Mouse (Mus musculus) forebrain, embryonic 11.5 days (tissue): ENCODE measurements at regions not wholly inside any gene's neighbourhood (a gene's known extent, or its start where the extent isn't known, plus 50 kb on each side); places are given as distances from the start of the nearest gene placed in this dataset.

ENCODE experiments used
- ATAC-seq: fragments of 200-750 bp; cut with Nextera tagmentation; replicated peaks from 2 replicates; pipeline ENCODE4 v1.8.0; 2017; ENCODE audit warnings: moderate TSS enrichment; ENCODE audit not compliant: low FRiP score
- DNase-seq: peaks from one replicate; pipeline ENCODE4 v3.0.0-alpha.2; 2017; ENCODE audit warnings: low spot score
- H3K27ac ChIP-seq: fragments of 300-500 bp; sonication (generic); 2 replicates; pipeline ENCODE4 v1.5.1; 2014; ENCODE audit warnings: low read depth, low read length
- H3K27me3 ChIP-seq: fragments of 300-500 bp; sonication (generic); 2 replicates; pipeline ENCODE4 v1.6.1; 2014; ENCODE audit warnings: mild to moderate bottlenecking, low read length, mixed read lengths; ENCODE audit not compliant: control insufficient read depth, insufficient read depth
- H3K36me3 ChIP-seq: fragments of 300-500 bp; sonication (generic); 2 replicates; pipeline ENCODE4 v1.6.1; 2014; ENCODE audit warnings: mild to moderate bottlenecking, low read length, moderate library complexity, mixed read lengths; ENCODE audit not compliant: control insufficient read depth, insufficient read depth
- H3K4me1 ChIP-seq: fragments of 300-500 bp; sonication (generic); replicated peaks from 2 replicates; pipeline ENCODE4 v1.6.1; 2014; ENCODE audit warnings: low read length, mixed read lengths; ENCODE audit not compliant: control insufficient read depth, insufficient read depth
- H3K4me2 ChIP-seq: fragments of 300-500 bp; sonication (generic); 2 replicates; pipeline ENCODE4 v1.6.1; 2014; ENCODE audit warnings: low read depth, mild to moderate bottlenecking, low read length, moderate library complexity, mixed read lengths; ENCODE audit not compliant: severe bottlenecking
- H3K4me3 ChIP-seq: fragments of 300-500 bp; sonication (generic); 2 replicates; pipeline ENCODE4 v1.5.1; 2014; ENCODE audit warnings: low read depth, low read length
- H3K9ac ChIP-seq: fragments of 300-500 bp; sonication (generic); 2 replicates; pipeline ENCODE4 v1.6.1; 2014; ENCODE audit warnings: low read length
- H3K9me3 ChIP-seq: fragments of 300-500 bp; sonication (generic); 2 replicates; pipeline ENCODE4 v1.6.1; 2016; ENCODE audit warnings: low read length, mixed read lengths; ENCODE audit not compliant: control insufficient read depth
- WGBS: fragments of 180-500 bp; shearing (Covaris S2); extraction: QIAGEN DNeasy Blood & Tissue Kit; methylation state at CpG from one replicate; pipeline ENCODE4 v1.1.7; 2014; 5-methylcytosine and 5-hydroxymethylcytosine counted together

GRCm38 (mm10) chr8:26471811-26472550 lies 352.6 kb downstream of the Gm45692 start:
- Histone ChIP-seq H3K4me1 (peaks cover 5% of the 10 kb centered on the region; the same call in 1 of the 2 replicates), H3K4me2 (no peak overlapping the region), H3K27ac (no peak overlapping the region), H3K4me3 (no peak overlapping the region), H3K9me3 (no peaks in the 10 kb centered on the region), H3K27me3 (peaks cover 73% of the 10 kb centered on the region), H3K36me3 (no peaks in the 10 kb centered on the region), H3K9ac (no peak overlapping the region)
- 8% methylated on average over 12 of the region's 12 CpGs for WGBS
- DNase-seq: peak; percentile 78
- ATAC-seq: peak; percentile 81

DNA sequence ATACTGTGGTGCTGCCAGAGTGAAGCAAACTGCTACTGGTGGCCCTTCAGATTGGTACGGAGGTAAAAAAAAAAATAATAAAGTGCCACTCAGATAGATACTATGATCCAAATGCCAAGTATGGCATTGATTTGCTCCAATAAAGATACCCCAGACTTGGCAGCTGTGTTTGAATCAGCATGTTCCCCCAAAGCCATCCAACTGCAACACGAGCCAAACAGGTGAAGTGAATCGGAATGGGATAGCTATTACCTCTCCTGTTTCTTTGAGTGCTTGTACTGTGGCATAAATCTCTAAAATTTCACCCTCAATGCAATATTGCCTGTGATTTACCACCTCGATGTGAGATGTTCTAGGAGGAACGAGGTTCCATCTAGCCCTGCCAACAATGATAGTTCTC lies 365.4 kb downstream of the Gm45692 start:
- DNase-seq (no peak), ATAC-seq (no peak)
- H3K9ac ChIP-seq: no peak overlapping the region
- H3K4me1 ChIP-seq: no peaks in the 10 kb centered on the region
- no peak overlapping the region for H3K4me2 ChIP-seq
- H3K36me3 ChIP-seq: no peaks in the 10 kb centered on the region
- H3K4me3 ChIP-seq: no peak overlapping the region
- WGBS: 96% methylated on average over 5 of the region's 5 CpGs
- H3K27ac ChIP-seq: no peak overlapping the region
- no peaks in the 10 kb centered on the region for H3K27me3 ChIP-seq
- H3K9me3 ChIP-seq: no peaks in the 10 kb centered on the region

DNA sequence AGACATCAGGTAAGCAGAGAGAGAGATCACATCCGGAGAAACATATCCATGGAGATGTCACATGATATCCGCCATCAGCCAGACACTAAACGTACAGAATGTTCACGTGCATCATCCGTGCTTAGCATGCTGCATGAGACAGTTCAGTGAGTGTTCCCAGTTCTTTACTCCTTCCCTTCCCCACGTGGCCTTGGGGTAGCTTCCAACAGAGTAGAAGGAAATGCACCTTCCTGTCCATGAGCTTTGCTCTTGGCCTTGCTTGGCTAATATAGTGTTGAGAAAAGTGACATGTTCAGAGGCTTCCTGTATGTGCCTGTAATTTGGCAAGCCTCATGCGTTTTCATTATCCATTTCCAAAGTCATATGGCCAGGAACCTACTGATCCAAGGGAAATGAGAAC lies 368.5 kb downstream of the Gm45692 start:
- Histone ChIP-seq H3K9me3 (no peaks in the 10 kb centered on the region), H3K9ac (no peak overlapping the region), H3K4me2 (no peak overlapping the region), H3K4me1 (no peaks in the 10 kb centered on the region), H3K36me3 (no peaks in the 10 kb centered on the region), H3K27ac (no peak overlapping the region), H3K4me3 (no peak overlapping the region), H3K27me3 (no peaks in the 10 kb centered on the region)
- DNase-seq (no peak), ATAC-seq (no peak)
- 87% methylated on average over 7 of the region's 7 CpGs for WGBS

- ATAC-seq: no peak
- H3K27me3 ChIP-seq: no peaks in the 10 kb centered on the region
- 76% methylated on average over 8 of the region's 8 CpGs for WGBS
- no peak overlapping the region for H3K4me2 ChIP-seq
- H3K27ac ChIP-seq: no peak overlapping the region
- H3K4me3 ChIP-seq: no peak overlapping the region
- H3K4me1 ChIP-seq: no peaks in the 10 kb centered on the region
- no peaks in the 10 kb centered on the region for H3K36me3 ChIP-seq
- DNase-seq: no peak
- H3K9me3 ChIP-seq: no peaks in the 10 kb centered on the region
- no peak overlapping the region for H3K9ac ChIP-seq
Observed at GRCm38 (mm10) chr8:26488590-26488989, 369.3 kb downstream of the Gm45692 start.

DNA sequence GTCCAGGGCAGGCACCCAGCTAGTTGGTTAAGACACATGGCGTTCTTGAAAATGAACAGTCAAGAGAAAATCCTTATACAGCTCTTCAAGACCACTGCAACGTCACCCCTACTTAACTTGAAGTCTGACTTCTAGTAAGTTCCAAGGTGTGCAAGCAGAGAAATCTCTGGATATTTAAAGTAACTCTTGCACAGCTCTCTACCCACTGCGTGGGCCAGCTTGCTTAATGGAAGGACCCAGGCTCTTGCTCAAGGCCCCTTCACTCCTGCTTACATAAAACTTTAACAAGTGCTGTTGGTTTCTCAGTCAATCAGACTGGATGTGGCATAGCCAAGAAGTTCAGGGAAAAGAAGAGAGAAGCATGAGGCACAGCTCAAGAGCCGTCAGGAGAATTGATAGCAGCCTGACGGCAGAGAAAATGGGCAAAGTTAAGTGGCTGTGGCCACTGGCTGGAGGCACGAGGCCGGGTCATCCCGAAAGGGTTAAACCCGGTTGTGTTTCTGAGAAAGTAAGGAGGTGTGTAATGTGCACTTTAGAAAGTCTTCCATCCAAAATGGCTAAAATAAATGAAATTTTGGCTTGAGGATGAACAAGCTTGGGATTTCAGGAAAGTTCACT lies 382.0 kb downstream of the Gm45692 start:
- DNase-seq (no peak), ATAC-seq (no peak)
- H3K4me3 ChIP-seq: no peak overlapping the region
- no peak overlapping the region for H3K9ac ChIP-seq
- H3K27me3 ChIP-seq: no peaks in the 10 kb centered on the region
- WGBS: 93% methylated on average over 9 of the region's 9 CpGs
- no peaks in the 10 kb centered on the region for H3K4me1 ChIP-seq
- no peak overlapping the region for H3K27ac ChIP-seq
- H3K36me3 ChIP-seq: no peaks in the 10 kb centered on the region
- no peaks in the 10 kb centered on the region for H3K9me3 ChIP-seq
- H3K4me2 ChIP-seq: no peak overlapping the region

- H3K9me3 ChIP-seq: no peaks in the 10 kb centered on the region
- no peak for DNase-seq
- H3K27me3 ChIP-seq: no peaks in the 10 kb centered on the region
- H3K27ac ChIP-seq: no peak overlapping the region
- no peak overlapping the region for H3K9ac ChIP-seq
- H3K4me3 ChIP-seq: no peak overlapping the region
- 82% methylated on average over 11 of the region's 11 CpGs for WGBS
- no peak overlapping the region for H3K4me2 ChIP-seq
- no peak for ATAC-seq
- H3K4me1 ChIP-seq: no peaks in the 10 kb centered on the region
- no peaks in the 10 kb centered on the region for H3K36me3 ChIP-seq
Observed at GRCm38 (mm10) chr8:26501814-26502572, 382.7 kb downstream of the Gm45692 start.

DNA sequence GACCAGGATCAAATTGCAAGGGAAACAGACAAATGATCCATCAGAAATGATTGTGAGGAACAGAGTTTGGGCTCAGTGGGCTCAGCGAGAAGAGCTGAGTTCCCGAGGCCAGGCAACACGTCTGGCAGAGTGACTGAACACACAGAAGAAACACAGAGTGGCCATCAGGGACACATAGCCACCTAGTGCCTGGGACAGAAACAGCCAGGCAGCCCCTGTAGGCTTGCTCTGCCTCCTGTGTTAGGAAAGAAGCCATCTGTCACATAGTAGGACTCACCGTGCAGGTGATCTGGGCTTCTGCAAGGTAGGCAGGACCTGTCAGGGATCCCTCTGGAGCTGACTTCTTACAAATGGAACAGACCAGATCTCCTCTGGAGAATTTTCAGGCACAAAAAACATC lies 383.4 kb downstream of the Gm45692 start:
- H3K9ac ChIP-seq: no peak overlapping the region
- DNase-seq (no peak), ATAC-seq (no peak)
- H3K9me3 ChIP-seq: no peaks in the 10 kb centered on the region
- no peaks in the 10 kb centered on the region for H3K4me1 ChIP-seq
- WGBS: 76% methylated on average over 4 of the region's 4 CpGs
- H3K27me3 ChIP-seq: no peaks in the 10 kb centered on the region
- H3K4me2 ChIP-seq: no peak overlapping the region
- no peak overlapping the region for H3K27ac ChIP-seq
- H3K36me3 ChIP-seq: no peaks in the 10 kb centered on the region
- no peak overlapping the region for H3K4me3 ChIP-seq

- Histone ChIP-seq H3K9ac (no peak overlapping the region), H3K4me2 (no peak overlapping the region), H3K4me1 (no peaks in the 10 kb centered on the region), H3K9me3 (no peaks in the 10 kb centered on the region), H3K36me3 (no peaks in the 10 kb centered on the region), H3K4me3 (no peak overlapping the region), H3K27ac (no peak overlapping the region), H3K27me3 (no peaks in the 10 kb centered on the region)
- ATAC-seq: no peak
- 74% methylated on average over 4 of the region's 4 CpGs for WGBS
- DNase-seq: no peak
Observed at GRCm38 (mm10) chr8:26503918-26504317, 384.6 kb downstream of the Gm45692 start.
